Mouse (Mus musculus) small intestine, adult 2 months (tissue): ENCODE measurements around the gene Amdhd1.

ENCODE experiments used
- CTCF ChIP-seq: fragments of 200-500 bp; IDR thresholded peaks from 2 replicates; pipeline ENCODE4 v1.5.1; 2012; ENCODE audit warnings: low read depth, mild to moderate bottlenecking, control low read depth, inconsistent platforms, low read length, moderate library complexity, mixed read lengths; ENCODE audit not compliant: insufficient replicate concordance, insufficient read length; ENCODE audit errors: extremely low read depth
- POLR2A ChIP-seq: fragments of 200-500 bp; IDR thresholded peaks from 2 replicates; pipeline ENCODE4 v1.6.1; 2012; ENCODE audit warnings: low read depth, mild to moderate bottlenecking, control low read depth, inconsistent platforms, low read length, moderate library complexity

GRCm38 (mm10) chr10:93568671-93569070, 28.8 kb upstream of the Amdhd1 start:
- TF ChIP-seq CTCF (no peak), POLR2A (no peak)
